Mouse (Mus musculus): ENCODE results near the gene Fbxo40. TPM values are rescaled to one million over a fixed set of nuclear protein-coding genes. Genes with fewer than 3 reads are reported as not detected.

Fbxo40 gene
- polyA plus RNA-seq, 1 experiment: not detected

GRCm38 (mm10) chr16:36935814-36936213, 54.5 kb downstream of the Fbxo40 start:
- 83% methylated on average over 3 of the region's 3 CpGs for WGBS
- no peak overlapping the region for H3K27ac ChIP-seq (ENCODE audit: insufficient read depth, low read depth, low read length)
- TF ChIP-seq POLR2A (IDR thresholded peaks at IDR 0.05; ENCODE audit: insufficient read depth, low read depth, low read length) (no peak), CTCF (IDR thresholded peaks at IDR 0.05; ENCODE audit: insufficient read depth, low read depth, low read length) (no peak)
- no peaks in the 10 kb centered on the region for H3K4me1 ChIP-seq (ENCODE audit: control insufficient read depth, insufficient read depth, low read length)
- no peak overlapping the region for H3K4me3 ChIP-seq (ENCODE audit: insufficient read depth, low read depth, low read length)

GRCm38 (mm10) chr16:36934841-36935620, 55.2 kb downstream of the Fbxo40 start, which contains the start of gene Hcls1:
Gene Hcls1, plus strand, starts transcription at chr16:36934983.
- Histone ChIP-seq H3K4me1 (ENCODE audit: control insufficient read depth, insufficient read depth, low read length) (no peaks in the 10 kb centered on the region), H3K27ac (ENCODE audit: insufficient read depth, low read depth, low read length) (no peak within 1 kb of the TSS), H3K4me3 (ENCODE audit: insufficient read depth, low read depth, low read length) (no peak within 1 kb of the TSS)
- no peak for TF ChIP-seq POLR2A (IDR thresholded peaks at IDR 0.05; ENCODE audit: insufficient read depth, low read depth, low read length)
- no peak for TF ChIP-seq CTCF (IDR thresholded peaks at IDR 0.05; ENCODE audit: insufficient read depth, low read depth, low read length)
- WGBS: 73% methylated on average over 7 of the region's 7 CpGs

GRCm38 (mm10) chr16:36934131-36934840, 56.0 kb downstream of the Fbxo40 start:
- no peaks in the 10 kb centered on the region for H3K4me1 ChIP-seq (ENCODE audit: control insufficient read depth, insufficient read depth, low read length)
- no peak overlapping the region for H3K4me3 ChIP-seq (ENCODE audit: insufficient read depth, low read depth, low read length)
- H3K27ac ChIP-seq (ENCODE audit: insufficient read depth, low read depth, low read length): no peak overlapping the region
- 74% methylated on average over 6 of the region's 6 CpGs for WGBS
- TF ChIP-seq POLR2A (IDR thresholded peaks at IDR 0.05; ENCODE audit: insufficient read depth, low read depth, low read length) (no peak), CTCF (IDR thresholded peaks at IDR 0.05; ENCODE audit: insufficient read depth, low read depth, low read length) (no peak)

GRCm38 (mm10) chr16:36932546-36932945, 57.7 kb downstream of the Fbxo40 start:
- Histone ChIP-seq H3K4me3 (ENCODE audit: insufficient read depth, low read depth, low read length) (no peak overlapping the region), H3K4me1 (ENCODE audit: control insufficient read depth, insufficient read depth, low read length) (no peaks in the 10 kb centered on the region), H3K27ac (ENCODE audit: insufficient read depth, low read depth, low read length) (no peak overlapping the region)
- 94% methylated on average over 6 of the region's 6 CpGs for whole genome bisulfite sequencing
- TF ChIP-seq CTCF (IDR thresholded peaks at IDR 0.05; ENCODE audit: insufficient read depth, low read depth, low read length) (no peak), POLR2A (IDR thresholded peaks at IDR 0.05; ENCODE audit: insufficient read depth, low read depth, low read length) (no peak)

- 81% methylated on average over 3 of the region's 3 CpGs for WGBS
- no peak overlapping the region for H3K27ac ChIP-seq (ENCODE audit: insufficient read depth, low read depth, low read length)
- no peak for TF ChIP-seq POLR2A (IDR thresholded peaks at IDR 0.05; ENCODE audit: insufficient read depth, low read depth, low read length)
- TF ChIP-seq CTCF (IDR thresholded peaks at IDR 0.05; ENCODE audit: insufficient read depth, low read depth, low read length): no peak
- no peak overlapping the region for H3K4me3 ChIP-seq (ENCODE audit: insufficient read depth, low read depth, low read length)
- H3K4me1 ChIP-seq (ENCODE audit: control insufficient read depth, insufficient read depth, low read length): no peaks in the 10 kb centered on the region
Observed at GRCm38 (mm10) chr16:36931976-36932375, 58.3 kb downstream of the Fbxo40 start.

- 94% methylated on average over 10 of the region's 10 CpGs for WGBS
- H3K4me3 ChIP-seq (ENCODE audit: insufficient read depth, low read depth, low read length): no peak overlapping the region
Observed at GRCm38 (mm10) chr16:36931381-36931780, 58.9 kb downstream of the Fbxo40 start.

GRCm38 (mm10) chr16:36930231-36931136, 59.8 kb downstream of the Fbxo40 start:
- H3K4me3 ChIP-seq (ENCODE audit: insufficient read depth, low read depth, low read length): no peak overlapping the region

More at GRCm38 (mm10) chr16:36931381-36931780, 58.9 kb downstream of the Fbxo40 start:
- no peaks in the 10 kb centered on the region for H3K4me1 ChIP-seq (ENCODE audit: control insufficient read depth, insufficient read depth, low read length)
- no peak overlapping the region for H3K27ac ChIP-seq (ENCODE audit: insufficient read depth, low read depth, low read length)
- TF ChIP-seq CTCF (IDR thresholded peaks at IDR 0.05; ENCODE audit: insufficient read depth, low read depth, low read length) (no peak), POLR2A (IDR thresholded peaks at IDR 0.05; ENCODE audit: insufficient read depth, low read depth, low read length) (no peak)

GRCm38 (mm10) chr16:36929216-36929615, 61.1 kb downstream of the Fbxo40 start:
- H3K4me3 ChIP-seq (ENCODE audit: insufficient read depth, low read depth, low read length): no peak overlapping the region
- TF ChIP-seq POLR2A (IDR thresholded peaks at IDR 0.05; ENCODE audit: insufficient read depth, low read depth, low read length): no peak
- TF ChIP-seq CTCF (IDR thresholded peaks at IDR 0.05; ENCODE audit: insufficient read depth, low read depth, low read length): no peak
- H3K4me1 ChIP-seq (ENCODE audit: control insufficient read depth, insufficient read depth, low read length): no peaks in the 10 kb centered on the region
- H3K27ac ChIP-seq (ENCODE audit: insufficient read depth, low read depth, low read length): no peak overlapping the region
- WGBS: 94% methylated on average over 7 of the region's 7 CpGs

More at GRCm38 (mm10) chr16:36930231-36931136, 59.8 kb downstream of the Fbxo40 start:
- no peaks in the 10 kb centered on the region for H3K4me1 ChIP-seq (ENCODE audit: control insufficient read depth, insufficient read depth, low read length)
- H3K27ac ChIP-seq (ENCODE audit: insufficient read depth, low read depth, low read length): no peak overlapping the region
- WGBS: 85% methylated on average over 11 of the region's 11 CpGs
- TF ChIP-seq CTCF (IDR thresholded peaks at IDR 0.05; ENCODE audit: insufficient read depth, low read depth, low read length): no peak
- TF ChIP-seq POLR2A (IDR thresholded peaks at IDR 0.05; ENCODE audit: insufficient read depth, low read depth, low read length): no peak

Data from olfactory bulb, adult 2 months (tissue).